Mouse (Mus musculus) right cerebral cortex, adult 18-20 months (tissue): Measurements from ENCODE around the gene Mdga1.

ENCODE experiments used
- DNase-seq: peaks from one replicate; pipeline ENCODE4 v3.0.0; 2022; ENCODE audit warnings: mixed read lengths

The Mdga1 gene

DNA sequence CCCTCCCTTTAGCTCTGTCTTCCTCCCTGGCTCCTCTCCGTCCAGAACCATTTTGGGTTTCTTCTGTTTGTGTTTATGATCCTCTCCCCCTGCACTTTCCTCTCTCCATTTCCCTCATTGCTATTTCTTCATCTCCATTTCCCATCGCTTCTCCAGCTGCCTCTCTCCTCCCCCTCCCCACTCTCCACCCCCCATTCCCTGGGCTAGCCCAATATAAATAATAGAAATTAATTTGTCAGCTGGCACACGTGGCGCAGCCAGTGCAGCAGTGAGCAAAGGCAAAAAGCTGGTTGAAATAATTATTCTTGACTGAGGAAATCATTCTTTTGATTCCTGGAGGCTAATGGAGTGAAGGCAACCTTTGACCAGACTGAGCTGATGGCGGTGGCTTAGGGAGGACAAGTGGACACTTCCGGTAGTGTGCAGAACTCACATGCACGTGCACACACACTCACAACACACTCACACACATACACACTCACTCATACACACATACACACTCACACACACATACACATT, at the start of gene Mdga1:
Gene Mdga1 (minus strand): TSS at position 51 of the 519 bp plus-strand sequence.
- no peak for DNase-seq

- DNase-seq: no peak
These were observed 49.2 kb upstream of the Mdga1 start for GRCm38 (mm10) chr17:30018927-30019610.

- DNase-seq: no peak
These were observed 44.8 kb upstream of the Mdga1 start for GRCm38 (mm10) chr17:30014660-30015059.

DNA sequence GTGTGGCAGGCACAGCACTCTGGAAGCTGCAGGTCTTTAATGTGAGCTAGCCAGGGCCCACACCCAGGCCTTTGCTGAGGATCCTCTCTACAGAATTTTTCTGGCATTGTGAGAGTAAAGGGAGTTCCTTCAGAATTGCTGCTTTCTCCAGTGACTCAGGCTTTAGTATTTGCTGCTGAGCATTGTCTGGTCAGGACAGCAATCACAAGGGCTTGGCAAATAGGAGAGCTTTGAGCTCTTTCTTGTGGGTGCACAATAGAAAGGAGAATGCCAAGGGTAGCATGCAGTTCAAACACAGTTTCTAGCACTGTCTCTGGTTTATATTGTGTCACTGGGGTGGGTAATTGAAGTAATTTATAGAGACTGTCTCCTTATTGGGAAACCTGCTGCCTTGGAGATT, 38.5 kb upstream of the Mdga1 start:
- DNase-seq: no peak

DNA sequence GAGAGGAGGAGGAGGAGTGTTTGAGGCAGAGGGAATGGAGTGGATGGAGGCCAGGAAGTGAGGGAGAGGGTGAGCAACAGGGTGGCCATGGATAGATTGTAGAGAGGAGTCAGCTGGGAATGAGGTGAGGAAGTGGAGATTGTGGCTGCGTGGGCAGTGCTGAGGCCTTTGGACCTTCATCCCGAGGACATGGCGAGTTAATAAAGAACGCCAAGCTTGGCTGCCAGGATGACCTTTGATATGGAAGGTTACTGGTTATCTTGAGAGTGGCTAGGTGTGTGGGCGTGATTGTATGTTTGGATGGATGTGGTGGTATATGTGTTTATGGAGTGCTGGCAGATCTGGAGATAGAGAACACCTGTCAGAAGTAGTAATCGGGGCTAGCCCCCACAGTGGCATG, 38.0 kb upstream of the Mdga1 start:
- no peak for DNase-seq

GRCm38 (mm10) chr17:30006877-30007276, 37.0 kb upstream of the Mdga1 start:
- no peak for DNase-seq

DNA sequence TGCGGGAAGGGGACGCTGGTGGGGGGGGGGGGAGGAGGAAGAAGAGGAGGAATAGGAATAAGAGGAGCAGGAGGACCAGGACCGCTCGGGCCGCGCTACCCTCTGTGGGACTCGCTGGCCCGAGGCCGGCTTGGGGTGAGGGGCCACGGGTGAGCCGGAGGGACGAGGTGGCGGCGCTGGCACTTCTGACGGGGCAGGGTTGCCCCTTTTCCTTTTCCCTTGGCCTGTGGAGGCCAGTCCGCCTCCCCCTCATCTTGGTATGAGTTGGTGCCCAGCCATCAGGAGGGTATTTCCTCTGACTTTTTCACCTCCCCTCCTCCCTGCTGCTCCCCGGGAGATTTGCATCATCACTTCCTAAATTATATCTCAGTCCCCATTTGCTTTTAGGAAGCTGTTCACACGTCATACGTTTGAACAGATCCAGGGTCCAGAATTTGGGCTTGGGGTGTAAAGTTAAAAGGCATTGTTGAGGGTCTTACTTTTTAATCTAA, 35.6 kb upstream of the Mdga1 start:
- DNase-seq: no peak

- DNase-seq: no peak
These were observed 35.2 kb upstream of the Mdga1 start for GRCm38 (mm10) chr17:30005103-30005443.

- DNase-seq: peak; percentile 89
These were observed 34.6 kb upstream of the Mdga1 start, which contains the start of gene Zfand3 for GRCm38 (mm10) chr17:30004203-30005102. TSS of gene Zfand3 (plus strand) at chr17:30004733.

DNA sequence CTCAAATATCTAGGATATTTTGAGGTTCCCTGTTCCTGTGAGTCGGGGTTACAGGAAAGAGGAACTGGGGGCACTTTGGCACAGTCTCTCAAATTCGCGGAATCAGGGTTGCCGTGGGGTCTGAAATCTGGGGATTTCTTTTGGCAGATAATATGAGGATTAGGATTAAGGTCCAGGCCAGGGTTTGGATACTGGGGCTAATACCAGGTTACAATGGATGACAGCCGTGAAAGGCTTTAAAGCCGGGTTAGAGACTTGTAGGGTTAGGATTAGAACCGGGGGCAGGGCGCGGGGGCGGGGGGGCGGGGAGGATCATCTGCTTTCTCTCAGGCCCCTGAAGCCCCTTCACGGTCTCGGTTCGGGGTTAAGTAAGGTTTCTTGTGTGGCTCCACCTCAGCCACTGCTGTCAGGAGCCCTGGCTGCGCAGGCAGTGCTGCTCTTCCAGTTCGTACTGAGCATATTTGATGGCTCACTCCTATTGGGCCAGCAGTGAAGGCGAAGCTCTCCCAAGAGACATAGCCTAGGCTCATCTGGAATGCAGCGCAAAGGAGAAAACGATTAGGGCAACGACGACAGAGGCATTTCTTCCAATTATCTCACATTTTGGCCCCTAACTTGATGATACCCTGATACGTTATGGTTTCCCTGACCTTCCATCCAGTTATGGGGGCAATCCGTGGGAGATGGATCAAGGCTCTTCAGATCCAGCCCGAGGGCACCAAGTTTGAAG, 28.8 kb upstream of the Mdga1 start:
- DNase-seq: no peak

- no peak for DNase-seq
These were observed 27.8 kb upstream of the Mdga1 start for GRCm38 (mm10) chr17:29997726-29998125.

DNA sequence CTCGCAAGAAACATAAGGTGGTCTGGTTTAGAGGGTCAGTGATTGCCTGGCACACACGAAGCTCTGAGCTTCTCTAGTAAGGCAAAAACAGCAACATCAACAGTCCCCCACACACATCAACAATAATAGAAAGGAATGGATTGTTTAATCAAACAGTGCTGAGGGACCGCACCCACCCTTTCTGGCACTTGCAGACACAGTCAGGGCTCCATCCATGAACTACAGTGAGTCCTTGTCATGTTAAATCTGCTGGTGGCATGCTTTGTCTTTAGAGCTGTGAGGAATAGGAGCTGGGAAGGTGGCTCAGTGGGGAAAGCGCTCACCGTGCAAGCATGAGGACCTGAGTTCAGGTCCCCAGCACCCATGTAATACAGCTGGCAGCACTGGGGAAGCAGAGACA, 26.1 kb upstream of the Mdga1 start:
- no peak for DNase-seq

GRCm38 (mm10) chr17:29994459-29994858, 24.6 kb upstream of the Mdga1 start:
- DNase-seq: no peak

DNA sequence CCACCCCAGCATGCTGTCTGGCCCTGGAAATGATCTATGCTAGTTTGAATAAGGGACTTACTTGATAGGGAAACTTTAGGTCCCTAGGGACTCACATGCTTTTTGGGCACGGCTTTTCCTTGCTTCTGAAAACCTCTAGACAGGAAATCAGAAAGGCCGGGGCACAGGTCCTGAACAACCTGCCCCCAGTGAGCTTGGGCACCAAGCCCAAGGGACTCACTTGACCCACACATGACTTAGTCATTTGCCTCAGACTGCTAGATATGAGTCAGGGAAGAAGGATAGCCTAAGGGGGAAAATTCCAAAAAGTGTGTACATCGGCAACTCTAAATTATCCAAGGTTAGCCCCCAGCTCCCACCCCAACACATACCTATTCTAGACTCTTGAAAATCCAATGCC, 24.1 kb upstream of the Mdga1 start:
- no peak for DNase-seq

DNA sequence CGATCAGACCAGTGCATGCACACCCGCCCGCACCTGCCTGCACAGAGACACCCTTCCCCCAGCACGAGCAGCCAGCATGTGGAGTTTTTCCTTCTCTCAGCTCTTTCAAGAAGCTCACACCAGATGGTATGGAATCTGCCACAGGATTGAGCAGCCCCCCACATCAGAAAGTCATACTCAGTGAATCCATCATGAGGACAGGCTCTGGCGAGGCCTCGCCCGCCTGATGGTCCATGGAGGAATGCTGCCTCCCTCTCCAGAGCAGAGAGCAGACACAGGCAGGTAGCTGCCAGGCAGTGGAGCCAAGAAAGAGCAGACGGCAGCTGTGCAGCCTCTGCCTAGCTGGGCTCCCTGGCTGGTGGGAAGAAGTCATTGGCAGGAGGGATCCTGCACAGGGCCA, 23.6 kb upstream of the Mdga1 start:
- DNase-seq: peak; percentile 69

DNA sequence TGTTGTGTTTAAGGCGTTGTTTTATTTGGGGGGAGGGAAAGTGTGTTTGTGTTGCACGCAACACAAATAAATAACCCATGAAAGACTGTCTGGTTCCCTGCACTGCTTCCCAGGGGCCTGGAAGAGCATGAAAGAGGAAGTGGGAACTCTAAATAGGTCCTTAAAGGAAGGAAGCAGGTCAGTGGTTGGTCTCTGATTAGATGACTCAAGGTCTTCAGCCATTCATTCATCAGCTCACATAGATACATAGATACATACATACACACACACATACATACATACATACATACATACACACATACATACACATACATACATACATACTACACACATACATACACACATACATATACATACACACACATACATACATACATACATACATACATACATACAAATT, 21.0 kb upstream of the Mdga1 start:
- no peak for DNase-seq

GRCm38 (mm10) chr17:29990136-29990535, 20.2 kb upstream of the Mdga1 start:
- DNase-seq: no peak

DNA sequence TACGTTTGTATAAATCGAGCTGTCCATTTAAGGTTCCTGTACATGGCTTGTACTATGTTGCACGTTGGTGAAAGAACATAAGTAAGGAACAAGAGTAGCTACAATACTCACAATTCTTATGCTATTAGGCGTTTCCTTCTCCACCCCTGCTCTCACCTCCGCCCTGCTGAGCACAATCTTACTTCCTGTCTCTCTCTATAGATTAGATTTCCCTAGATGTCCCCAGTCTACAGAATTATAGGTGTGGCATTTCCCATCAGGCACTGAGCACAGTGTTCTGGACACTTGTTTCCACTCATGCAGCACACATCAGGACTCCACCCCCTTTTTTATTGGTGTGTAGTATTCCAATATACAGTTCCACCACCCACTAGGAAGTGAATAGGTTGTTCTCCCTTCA, 19.8 kb upstream of the Mdga1 start:
- no peak for DNase-seq

DNA sequence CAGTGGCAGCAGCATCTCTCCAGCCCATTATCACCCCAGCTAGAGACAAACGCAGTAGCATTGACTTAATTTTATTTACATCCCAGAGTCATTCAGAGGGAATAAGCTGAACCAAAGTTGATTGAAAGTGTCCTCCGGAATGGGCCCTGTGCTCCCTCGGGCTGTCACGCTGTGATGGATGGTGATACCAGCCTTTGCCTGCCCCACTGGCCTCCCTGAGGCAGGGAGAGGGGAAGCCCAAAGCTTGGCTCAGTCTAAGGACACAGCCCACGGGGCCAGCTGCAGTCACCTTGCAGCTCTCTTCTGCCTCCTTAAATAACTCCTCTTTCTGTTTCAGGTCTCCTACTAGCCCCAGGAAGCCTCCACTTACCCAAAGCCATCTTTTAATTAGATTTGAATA, 18.3 kb upstream of the Mdga1 start:
- no peak for DNase-seq

GRCm38 (mm10) chr17:29985534-29985933, 15.6 kb upstream of the Mdga1 start:
- DNase-seq: no peak

GRCm38 (mm10) chr17:29984931-29985330, 15.0 kb upstream of the Mdga1 start:
- DNase-seq: no peak

DNA sequence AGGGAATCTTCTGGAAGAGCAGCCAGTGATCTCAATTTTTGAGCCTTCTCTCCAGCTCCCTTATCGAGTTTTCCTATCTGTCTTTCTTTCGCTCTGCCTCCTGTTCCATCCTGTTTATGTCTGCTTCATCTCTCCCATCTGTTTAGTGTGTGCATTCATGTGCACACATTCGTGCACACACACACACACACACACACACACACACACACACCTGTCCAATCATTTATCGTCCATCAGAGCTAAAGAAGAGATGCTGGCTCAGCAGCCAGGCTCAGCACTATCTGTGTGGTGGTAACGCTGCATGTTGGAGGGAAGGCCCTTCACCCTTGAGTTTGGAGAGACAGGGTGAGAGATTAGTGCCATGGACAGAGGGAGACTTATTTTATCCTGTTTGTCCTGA, 13.3 kb upstream of the Mdga1 start:
- DNase-seq: no peak

DNA sequence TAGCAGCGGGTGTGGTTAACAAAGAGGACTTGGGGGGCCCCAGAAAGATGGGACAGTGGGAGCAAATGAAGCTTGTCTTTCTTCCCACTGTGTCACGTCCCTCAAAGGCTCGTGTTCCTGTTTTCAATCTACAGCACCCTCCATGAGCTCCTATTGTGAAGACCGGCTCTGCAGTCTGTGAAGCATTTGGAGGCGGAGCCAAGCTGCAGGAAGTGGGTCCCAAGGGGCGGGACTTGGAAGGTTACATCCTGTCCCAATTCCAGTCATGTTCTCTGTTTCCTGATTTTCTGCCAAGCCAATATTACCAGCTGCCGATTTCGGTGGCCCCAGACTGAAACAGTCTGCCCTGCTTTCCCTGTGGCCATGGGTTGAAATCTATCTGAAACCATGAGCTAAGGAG, 11.7 kb upstream of the Mdga1 start:
- DNase-seq: no peak
